Comparison of ENCODE assay signal across 8 mouse cellular contexts in genomic region chr7:3291197-3291596, GRCm38 (mm10). TPM values are rescaled to one million over a fixed set of nuclear protein-coding genes. Genes with fewer than 3 reads are reported as not detected.
DNase-seq lines count a peak whose midpoint lies in the region; ATAC-seq and TF ChIP-seq lines count a peak whose summit lies in the region.

No protein-coding gene starts in this region.

- H3K27ac ChIP-seq in kidney, embryonic 14.5 days (ENCODE audit: low read depth, low read length) = peak overlapping the region; percentile 51; the same call in 1 of the 2 replicates
- H3K27ac ChIP-seq in forebrain, embryonic 12.5 days = peak overlapping the region; percentile 36; the same call in 1 of the 2 replicates
- H3K27ac ChIP-seq in hindbrain, postnatal 0 days = peak overlapping the region; percentile 82; the same call in 1 of the 2 replicates

- peak overlapping the region; percentile 74 for H3K4me2 ChIP-seq in kidney, embryonic 14.5 days (replicated peaks; ENCODE audit: low read depth, low read length)
- peak overlapping the region; percentile 52 for H3K4me2 ChIP-seq in forebrain, embryonic 12.5 days
- H3K4me2 ChIP-seq in hindbrain, postnatal 0 days (ENCODE audit: low read depth, low read length) = peak overlapping the region; percentile 71

- DNase-seq in kidney, adult 8-10 months = no peak
- DNase-seq in hindbrain, postnatal 0 days (ENCODE audit: low spot score) = no peak
- DNase-seq in lung, postnatal 10 days = peak; percentile 79
- no peak for DNase-seq in layer of hippocampus, adult 9-10 months (ENCODE audit: low spot score)
- no peak for DNase-seq in cerebellum, adult 11 months
- DNase-seq in cerebellum, postnatal 25 days = no peak

- TF ChIP-seq CTCF in hindbrain, postnatal 0 days (IDR thresholded peaks at IDR 0.05; ENCODE audit: low read depth) = no peak

- H3K4me1 ChIP-seq in kidney, embryonic 14.5 days (ENCODE audit: control insufficient read depth, insufficient read depth, low read length) = peaks cover 12% of the 10 kb centered on the region; the same call in 1 of the 2 replicates
- H3K4me1 ChIP-seq in forebrain, embryonic 12.5 days = peaks cover 19% of the 10 kb centered on the region
- H3K4me1 ChIP-seq in hindbrain, postnatal 0 days (ENCODE audit: insufficient read depth, low read length) = 0 out of 2 replicates have a peak, but pooled peaks cover 6% of the 10 kb centered on the region

- no peak for ATAC-seq in kidney, embryonic 14.5 days (ENCODE audit: low FRiP score, low TSS enrichment)
- peak; percentile 6; the same call in 1 of the 2 replicates for ATAC-seq in forebrain, embryonic 12.5 days (ENCODE audit: low FRiP score)
- peak; percentile 2; the same call in 1 of the 2 replicates for ATAC-seq in hindbrain, postnatal 0 days

- H3K9ac ChIP-seq in kidney, embryonic 14.5 days (ENCODE audit: low read depth, low read length) = peak overlapping the region; percentile 59
- H3K9ac ChIP-seq in forebrain, embryonic 12.5 days = peak overlapping the region; percentile 43
- no peak overlapping the region; the same call in 1 of the 2 replicates for H3K9ac ChIP-seq in hindbrain, postnatal 0 days (replicated peaks; ENCODE audit: low read length)

- H3K36me3 ChIP-seq in kidney, embryonic 14.5 days (ENCODE audit: control insufficient read depth, insufficient read depth, low read length) = 0 out of 2 replicates have a peak, but pooled peaks cover 1% of the 10 kb centered on the region
- H3K36me3 ChIP-seq in forebrain, embryonic 12.5 days (replicated peaks) = peaks cover 19% of the 10 kb centered on the region
- peaks cover 8% of the 10 kb centered on the region; the same call in 1 of the 2 replicates for H3K36me3 ChIP-seq in hindbrain, postnatal 0 days (ENCODE audit: insufficient read depth, low read length)

- 33% methylated on average over 6 of the region's 6 CpGs for WGBS in kidney, embryonic 14.5 days
- WGBS in forebrain, embryonic 12.5 days = 57% methylated on average over 6 of the region's 6 CpGs
- 51% methylated on average over 5 of the region's 6 CpGs for WGBS in hindbrain, postnatal 0 days

- no peaks in the 10 kb centered on the region for H3K9me3 ChIP-seq in kidney, embryonic 14.5 days (ENCODE audit: control insufficient read depth, low read length)
- no peaks in the 10 kb centered on the region for H3K9me3 ChIP-seq in forebrain, embryonic 12.5 days
- H3K9me3 ChIP-seq in hindbrain, postnatal 0 days (ENCODE audit: low read length) = no peaks in the 10 kb centered on the region

- H3K27me3 ChIP-seq in kidney, embryonic 14.5 days (ENCODE audit: control insufficient read depth, insufficient read depth, low read length) = no peaks in the 10 kb centered on the region
- no peaks in the 10 kb centered on the region for H3K27me3 ChIP-seq in forebrain, embryonic 12.5 days
- H3K27me3 ChIP-seq in hindbrain, postnatal 0 days (ENCODE audit: insufficient read depth, low read length) = no peaks in the 10 kb centered on the region

- peak overlapping the region; percentile 48 for H3K4me3 ChIP-seq in kidney, embryonic 14.5 days (ENCODE audit: low read length)
- peak overlapping the region; percentile 39; the same call in 1 of the 2 replicates for H3K4me3 ChIP-seq in forebrain, embryonic 12.5 days (replicated peaks)
- peak overlapping the region; percentile 61 for H3K4me3 ChIP-seq in hindbrain, postnatal 0 days (ENCODE audit: low read length)

RNA-seq across cellular contexts. Expression of gene Prkcg, which starts 2.2 kb away (rescaled TPM):
- 0.10 and 0.28 TPM in 2 replicates for polyA plus RNA-seq in kidney, embryonic 14.5 days (2014; fragmentation: Nextera tagmentation; extraction: Ambion mirVana)
- 0.73 and 2.4 TPM in 2 replicates for polyA plus RNA-seq in forebrain, embryonic 12.5 days (2016; fragmentation: Nextera tagmentation; extraction: Ambion mirVana)
- total RNA-seq in hindbrain, postnatal 0 days (2014; rRNA removed) = 6.7 and 8.0 TPM in 2 replicates
- 4.2 and 5.7 TPM in 2 replicates for polyA plus RNA-seq in hindbrain, postnatal 0 days (2015; fragmentation: Nextera tagmentation; extraction: Ambion mirVana)

RNA-seq across cellular contexts. Expression of gene Myadm, which starts 2.3 kb away (rescaled TPM):
- polyA plus RNA-seq in kidney, embryonic 14.5 days (2014; fragmentation: Nextera tagmentation; extraction: Ambion mirVana) = 50.5 and 81.3 TPM in 2 replicates
- polyA plus RNA-seq in forebrain, embryonic 12.5 days (2016; fragmentation: Nextera tagmentation; extraction: Ambion mirVana) = 21.3 and 23.2 TPM in 2 replicates
- total RNA-seq in hindbrain, postnatal 0 days (2014; rRNA removed) = 22.6 and 42.7 TPM in 2 replicates
- polyA plus RNA-seq in hindbrain, postnatal 0 days (2015; fragmentation: Nextera tagmentation; extraction: Ambion mirVana) = 25.9 and 29.1 TPM in 2 replicates

RNA-seq across cellular contexts. Expression of gene Cacng7, which starts 41.6 kb away (rescaled TPM):
- polyA plus RNA-seq in kidney, embryonic 14.5 days (2014; fragmentation: Nextera tagmentation; extraction: Ambion mirVana) = 2.2 and 2.8 TPM in 2 replicates
- 3.9 and 4.0 TPM in 2 replicates for polyA plus RNA-seq in forebrain, embryonic 12.5 days (2016; fragmentation: Nextera tagmentation; extraction: Ambion mirVana)
- total RNA-seq in hindbrain, postnatal 0 days (2014; rRNA removed) = 115 and 116 TPM in 2 replicates
- polyA plus RNA-seq in hindbrain, postnatal 0 days (2015; fragmentation: Nextera tagmentation; extraction: Ambion mirVana) = 4.0 and 4.6 TPM in 2 replicates

RNA-seq across cellular contexts. Expression of gene Nlrp12, which starts 41.7 kb away (rescaled TPM):
- 0.03 TPM in 1 of 2 replicates, not detected in the other for polyA plus RNA-seq in kidney, embryonic 14.5 days (2014; fragmentation: Nextera tagmentation; extraction: Ambion mirVana)
- polyA plus RNA-seq in forebrain, embryonic 12.5 days (2016; fragmentation: Nextera tagmentation; extraction: Ambion mirVana) = not detected in 2 replicates
- 0.10 TPM in 1 of 2 replicates, not detected in the other for total RNA-seq in hindbrain, postnatal 0 days (2014; rRNA removed)
- polyA plus RNA-seq in hindbrain, postnatal 0 days (2015; fragmentation: Nextera tagmentation; extraction: Ambion mirVana) = 0.03 and 0.05 TPM in 2 replicates
